Mouse (Mus musculus): Measurements from ENCODE around the gene Dnajc12. TPM values are rescaled to one million over a fixed set of nuclear protein-coding genes. Genes with fewer than 3 reads are reported as not detected.
A peak's percentile ranks its signal among the peaks of the same experiment; 100 is the strongest.

Gene Dnajc12
- total and polyA plus RNA-seq, 2 experiments from 2014 or later, result 3.2 to 11.0 TPM

GRCm38 (mm10) chr10:63422736-63422992, 40.4 kb downstream of the Dnajc12 start:
- no peak overlapping the region for H3K27ac ChIP-seq (ENCODE audit: low read depth)
- H3K27me3 ChIP-seq (ENCODE audit: control insufficient read depth, insufficient read depth, low read length), result no peaks in the 10 kb centered on the region
- no peaks in the 10 kb centered on the region for H3K4me1 ChIP-seq (ENCODE audit: control insufficient read depth, insufficient read depth)
- H3K36me3 ChIP-seq (replicated peaks; ENCODE audit: control insufficient read depth, insufficient read depth, low read length), result no peaks in the 10 kb centered on the region
- no peak for DNase-seq (ENCODE audit: low spot score)
- WGBS, result 83% methylated on average over 5 of the region's 5 CpGs
- no peaks in the 10 kb centered on the region for H3K9me3 ChIP-seq (replicated peaks; ENCODE audit: control insufficient read depth, low read length)
- ATAC-seq (ENCODE audit: insufficient read depth, low read depth), result no peak
- no peak overlapping the region for H3K4me3 ChIP-seq (ENCODE audit: low read depth, low read length)
- H3K9ac ChIP-seq (replicated peaks; ENCODE audit: low read depth, low read length), result no peak overlapping the region
- H3K4me2 ChIP-seq (ENCODE audit: low read depth, low read length), result no peak overlapping the region
- TF ChIP-seq EP300 (IDR thresholded peaks at IDR 0.05; ENCODE audit: low read depth) (no peak), CTCF (IDR thresholded peaks at IDR 0.05; ENCODE audit: low read depth) (peak; percentile 51)

DNA sequence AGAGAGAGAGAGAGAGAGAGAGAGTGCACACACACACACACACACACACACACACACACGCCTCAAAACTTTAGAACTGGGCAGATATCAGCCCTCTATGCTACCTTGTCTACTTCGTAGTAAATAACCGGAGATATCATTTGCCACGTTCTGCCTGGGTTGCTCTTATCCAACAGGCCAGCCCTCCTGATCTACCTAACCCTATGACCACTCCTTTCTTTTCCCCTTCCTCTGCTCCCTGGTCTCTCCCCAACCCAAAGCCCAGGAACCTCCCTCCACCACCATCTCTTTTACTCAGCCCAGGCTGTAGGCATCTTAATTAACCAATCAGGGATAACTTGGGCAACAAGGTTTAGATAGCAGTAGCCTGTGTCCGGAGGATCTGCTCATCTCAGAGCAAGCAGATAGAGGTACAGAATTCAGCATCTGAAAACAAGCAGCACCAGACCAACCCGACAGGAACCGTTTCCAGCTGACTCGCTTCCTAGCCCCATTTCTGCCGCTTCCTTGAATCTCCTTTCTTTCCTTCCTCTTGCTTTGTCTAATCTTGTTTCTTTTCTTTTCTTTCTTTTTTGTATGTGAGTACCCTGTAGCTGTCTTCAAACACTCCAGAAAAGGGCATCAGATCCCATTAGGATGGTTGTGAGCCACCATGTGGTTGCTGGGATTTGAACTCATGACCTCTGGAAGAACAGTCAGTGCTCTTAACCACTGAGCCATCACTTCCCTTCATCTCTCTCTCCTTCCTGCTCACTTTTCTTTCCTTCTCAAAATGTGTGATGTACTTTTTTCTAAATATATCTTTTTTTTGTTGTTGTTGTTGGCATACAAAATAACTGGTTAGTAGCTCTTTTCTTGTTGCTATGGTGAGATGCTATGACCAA, 41.6 kb downstream of the Dnajc12 start:
- H3K9me3 ChIP-seq (replicated peaks; ENCODE audit: control insufficient read depth, low read length), result no peaks in the 10 kb centered on the region
- H3K27ac ChIP-seq (ENCODE audit: low read depth), result no peak overlapping the region
- no peak overlapping the region for H3K9ac ChIP-seq (replicated peaks; ENCODE audit: low read depth, low read length)
- H3K4me2 ChIP-seq (ENCODE audit: low read depth, low read length), result no peak overlapping the region
- H3K4me3 ChIP-seq (ENCODE audit: low read depth, low read length), result no peak overlapping the region
- no peaks in the 10 kb centered on the region for H3K36me3 ChIP-seq (replicated peaks; ENCODE audit: control insufficient read depth, insufficient read depth, low read length)
- no peak for TF ChIP-seq EP300 (IDR thresholded peaks at IDR 0.05; ENCODE audit: low read depth)
- no peak for TF ChIP-seq CTCF (IDR thresholded peaks at IDR 0.05; ENCODE audit: low read depth)
- H3K27me3 ChIP-seq (ENCODE audit: control insufficient read depth, insufficient read depth, low read length), result no peaks in the 10 kb centered on the region
- ATAC-seq (ENCODE audit: insufficient read depth, low read depth) (no peak), DNase-seq (ENCODE audit: low spot score) (no peak)
- 79% methylated on average over 9 of the region's 9 CpGs for WGBS
- no peaks in the 10 kb centered on the region for H3K4me1 ChIP-seq (ENCODE audit: control insufficient read depth, insufficient read depth)

GRCm38 (mm10) chr10:63424475-63424814, 42.2 kb downstream of the Dnajc12 start:
- Histone ChIP-seq H3K9me3 (replicated peaks; ENCODE audit: control insufficient read depth, low read length) (no peaks in the 10 kb centered on the region), H3K9ac (replicated peaks; ENCODE audit: low read depth, low read length) (no peak overlapping the region), H3K36me3 (replicated peaks; ENCODE audit: control insufficient read depth, insufficient read depth, low read length) (no peaks in the 10 kb centered on the region), H3K4me3 (ENCODE audit: low read depth, low read length) (no peak overlapping the region), H3K4me1 (ENCODE audit: control insufficient read depth, insufficient read depth) (no peaks in the 10 kb centered on the region), H3K27ac (ENCODE audit: low read depth) (no peak overlapping the region), H3K4me2 (ENCODE audit: low read depth, low read length) (no peak overlapping the region), H3K27me3 (ENCODE audit: control insufficient read depth, insufficient read depth, low read length) (no peaks in the 10 kb centered on the region)
- ATAC-seq (ENCODE audit: insufficient read depth, low read depth) (no peak), DNase-seq (ENCODE audit: low spot score) (no peak)
- TF ChIP-seq CTCF (IDR thresholded peaks at IDR 0.05; ENCODE audit: low read depth) (peak; percentile 56), EP300 (IDR thresholded peaks at IDR 0.05; ENCODE audit: low read depth) (no peak)

DNA sequence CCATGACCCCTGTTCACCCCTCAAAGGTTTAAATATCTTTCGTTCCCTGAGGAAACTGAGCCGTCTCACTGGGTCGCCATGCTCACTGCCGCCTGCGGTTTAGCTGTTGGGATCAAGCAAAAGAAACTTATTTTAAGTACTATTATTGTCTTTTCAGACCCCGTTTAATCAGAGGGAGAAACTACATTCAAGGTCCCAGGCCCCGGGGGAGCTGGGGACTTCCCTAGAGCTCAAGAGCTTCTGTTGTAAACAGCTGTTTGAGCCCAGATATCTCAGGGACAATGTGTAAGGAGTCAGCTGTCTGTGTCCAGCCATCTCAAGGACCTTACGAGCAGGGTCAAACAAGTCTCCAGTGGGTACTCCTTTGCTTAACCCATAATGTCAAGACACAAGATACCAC, 44.9 kb downstream of the Dnajc12 start:
- H3K27me3 ChIP-seq (ENCODE audit: control insufficient read depth, insufficient read depth, low read length), result no peaks in the 10 kb centered on the region
- DNase-seq (ENCODE audit: low spot score), result no peak
- H3K27ac ChIP-seq (ENCODE audit: low read depth), result no peak overlapping the region
- H3K9ac ChIP-seq (replicated peaks; ENCODE audit: low read depth, low read length), result no peak overlapping the region
- TF ChIP-seq EP300 (IDR thresholded peaks at IDR 0.05; ENCODE audit: low read depth) (no peak), CTCF (IDR thresholded peaks at IDR 0.05; ENCODE audit: low read depth) (no peak)
- H3K4me3 ChIP-seq (ENCODE audit: low read depth, low read length), result no peak overlapping the region
- no peak for ATAC-seq (ENCODE audit: insufficient read depth, low read depth)
- no peak overlapping the region for H3K4me2 ChIP-seq (ENCODE audit: low read depth, low read length)
- WGBS, result 69% methylated on average over 8 of the region's 8 CpGs
- H3K36me3 ChIP-seq (replicated peaks; ENCODE audit: control insufficient read depth, insufficient read depth, low read length), result no peaks in the 10 kb centered on the region
- no peaks in the 10 kb centered on the region for H3K4me1 ChIP-seq (ENCODE audit: control insufficient read depth, insufficient read depth)
- H3K9me3 ChIP-seq (replicated peaks; ENCODE audit: control insufficient read depth, low read length), result no peaks in the 10 kb centered on the region

- TF ChIP-seq EP300 (IDR thresholded peaks at IDR 0.05; ENCODE audit: low read depth), result no peak
- TF ChIP-seq CTCF (IDR thresholded peaks at IDR 0.05; ENCODE audit: low read depth), result no peak
- Histone ChIP-seq H3K27ac (ENCODE audit: low read depth) (peak overlapping the region; percentile 49), H3K27me3 (ENCODE audit: control insufficient read depth, insufficient read depth, low read length) (no peaks in the 10 kb centered on the region), H3K4me2 (ENCODE audit: low read depth, low read length) (peak overlapping the region; percentile 77), H3K9ac (replicated peaks; ENCODE audit: low read depth, low read length) (peak overlapping the region; percentile 38), H3K9me3 (replicated peaks; ENCODE audit: control insufficient read depth, low read length) (no peaks in the 10 kb centered on the region), H3K36me3 (replicated peaks; ENCODE audit: control insufficient read depth, insufficient read depth, low read length) (no peaks in the 10 kb centered on the region), H3K4me1 (ENCODE audit: control insufficient read depth, insufficient read depth) (no peaks in the 10 kb centered on the region), H3K4me3 (ENCODE audit: low read depth, low read length) (peak overlapping the region; percentile 89)
- 22% methylated on average over 19 of the region's 19 CpGs for WGBS
- no peak for ATAC-seq (ENCODE audit: insufficient read depth, low read depth)
- peak; percentile 25 for DNase-seq (ENCODE audit: low spot score)
Measured at GRCm38 (mm10) chr10:63428243-63429022, 46.2 kb downstream of the Dnajc12 start.
